Mouse (Mus musculus) MEL (cell line): ENCODE data around the gene Rbck1.

Experiments
- CTCF ChIP-seq, 3 experiments: IDR thresholded peaks in 2 of 3; conservative IDR thresholded peaks in 1 of 3; 2 replicates each; pipeline ENCODE4 v1.5.1; 2011 to 2012; ENCODE audit warnings: low read length in 3 of 3, low read depth in 2 of 3, mild to moderate bottlenecking in 2 of 3, improper control_type of control experiment in 1 of 3, inconsistent platforms in 1 of 3, mixed read lengths in 1 of 3, moderate library complexity in 1 of 3; ENCODE audit not compliant: control insufficient read depth in 1 of 3, insufficient read depth in 1 of 3, poor library complexity in 1 of 3, severe bottlenecking in 1 of 3
- POLR2A ChIP-seq, 2 experiments: IDR thresholded peaks; 2 replicates each; pipeline ENCODE4 v1.6.1; 2011 to 2012; ENCODE audit warnings: low read length in 2 of 2, mild to moderate bottlenecking in 2 of 2, control low read depth in 1 of 2, improper control_type of control experiment in 1 of 2, low read depth in 1 of 2, moderate library complexity in 1 of 2; ENCODE audit not compliant: control insufficient read depth in 1 of 2, insufficient read depth in 1 of 2, poor library complexity in 1 of 2

- peak; percentile 96 to 97 for TF ChIP-seq POLR2A (IDR thresholded peaks at IDR 0.05; ENCODE audit: control insufficient read depth in 1 of 2, insufficient read depth in 1 of 2, low read depth in 1 of 2, low read length in 2 of 2, poor library complexity in 1 of 2)
- no peak for TF ChIP-seq CTCF (IDR thresholded peaks at IDR 0.05 in 2 of 3, conservative IDR thresholded peaks at IDR 0.05 in 1 of 3; ENCODE audit: control insufficient read depth in 1 of 3, insufficient read depth in 1 of 3, low read depth in 2 of 3, low read length in 3 of 3, poor library complexity in 1 of 3, severe bottlenecking in 1 of 3)
These were observed 38.6 kb downstream of the Rbck1 start, which contains the start of gene Tbc1d20 for GRCm38 (mm10) chr2:152293727-152294475.
